Mouse (Mus musculus) gastrocnemius, postnatal 25 days (tissue): Measurements from ENCODE around the gene Rnf41. TPM values are rescaled to one million over a fixed set of nuclear protein-coding genes. Genes with fewer than 3 reads are reported as not detected.

Experiments
- DNase-seq: peaks from one replicate; pipeline ENCODE4 v3.0.0; 2022
- total RNA-seq, 2 experiments: library from RNA; stranded (reverse); gene quantifications; 1 replicate in 1 of 2; 2 replicates in 1 of 2; pipeline ENCODE4 v1.2.3; 2021

Rnf41 gene
- total RNA-seq, 2 experiments from 2014 or later: 10.7 to 11.5 TPM

DNA sequence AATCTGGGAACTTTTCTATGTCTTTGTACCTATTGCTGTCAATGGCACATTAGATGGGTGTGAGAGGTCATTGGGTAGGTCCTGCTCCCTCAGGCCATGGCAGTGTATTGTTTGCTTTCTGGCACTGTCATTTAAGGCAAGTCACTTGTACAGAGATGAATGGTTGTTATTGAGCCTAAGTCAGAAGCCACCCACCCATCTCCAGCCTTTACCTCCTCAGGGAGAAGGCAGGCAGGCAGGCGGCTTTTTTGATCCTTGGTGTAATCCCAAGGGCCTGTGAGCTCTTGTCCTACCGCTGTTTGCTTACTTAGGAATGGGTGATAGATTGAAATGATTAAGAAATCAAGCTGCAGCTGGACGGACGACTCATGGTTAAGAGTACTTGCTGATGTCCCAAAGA, 18.0 kb downstream of the Rnf41 start:
- DNase-seq: no peak

DNA sequence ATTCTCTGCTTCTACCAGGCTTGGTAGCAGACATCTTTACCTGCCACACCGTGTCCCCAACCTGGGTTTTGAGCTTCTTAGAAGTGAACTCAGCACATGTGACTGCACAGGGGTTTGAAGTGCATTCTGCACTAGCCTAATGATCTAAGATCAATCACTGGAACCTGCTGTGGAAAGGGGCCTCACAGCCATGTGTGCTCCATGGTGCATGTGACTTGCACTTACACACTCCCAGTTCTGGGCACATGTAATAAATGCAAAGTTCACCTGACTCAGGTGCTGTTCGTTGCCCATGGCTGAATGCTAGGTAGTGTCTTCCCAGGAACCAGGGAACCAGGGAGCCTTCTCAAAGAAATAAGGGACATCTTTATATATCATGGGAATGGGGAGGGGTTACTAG, 22.0 kb downstream of the Rnf41 start:
- DNase-seq: no peak

DNA sequence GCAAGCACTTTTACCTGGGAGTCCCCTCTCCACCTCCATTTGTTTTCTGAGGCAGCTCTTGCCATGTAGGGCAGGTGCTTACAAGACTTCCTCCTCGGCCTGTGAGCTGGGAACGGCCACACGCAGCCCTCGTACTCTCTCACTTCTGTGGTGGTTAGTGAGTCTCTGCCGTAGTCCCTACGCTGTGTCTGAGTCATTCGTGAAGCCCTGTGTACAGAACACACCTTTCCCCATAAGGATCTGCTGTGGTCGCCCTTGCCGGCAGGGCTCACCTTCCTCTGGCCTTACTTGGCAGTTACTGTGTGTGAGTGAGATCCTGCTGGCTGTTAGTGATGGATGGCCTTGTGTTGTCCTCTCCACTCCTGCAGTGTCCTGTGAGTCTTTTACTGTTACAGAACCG, 23.2 kb downstream of the Rnf41 start:
- DNase-seq: no peak

DNA sequence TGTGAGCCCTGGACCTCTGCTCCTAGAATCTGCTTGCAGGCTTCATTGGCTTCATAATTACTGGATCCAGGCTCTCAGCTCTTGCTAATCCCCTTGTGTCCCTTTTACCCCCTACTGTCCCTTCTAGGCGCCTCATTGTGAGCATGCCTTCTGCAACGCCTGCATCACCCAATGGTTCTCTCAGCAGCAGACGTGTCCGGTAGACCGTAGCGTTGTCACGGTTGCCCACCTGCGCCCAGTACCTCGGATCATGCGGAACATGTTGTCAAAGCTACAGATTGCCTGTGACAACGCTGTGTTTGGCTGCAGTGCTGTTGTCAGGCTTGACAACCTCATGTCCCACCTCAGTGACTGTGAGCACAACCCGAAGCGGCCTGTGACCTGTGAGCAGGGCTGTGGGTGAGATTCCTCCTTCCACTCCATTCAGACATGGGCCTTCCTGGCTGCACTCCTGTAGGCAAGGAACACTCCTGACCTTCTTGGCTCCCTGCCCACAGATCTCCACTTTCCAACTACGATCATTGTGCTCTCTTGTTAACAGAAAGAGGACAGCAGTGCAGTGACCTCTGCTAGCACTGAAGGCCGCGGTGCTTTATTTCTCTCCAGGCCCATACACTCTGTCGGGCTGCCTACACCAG, 23.8 kb downstream of the Rnf41 start:
- no peak for DNase-seq

DNA sequence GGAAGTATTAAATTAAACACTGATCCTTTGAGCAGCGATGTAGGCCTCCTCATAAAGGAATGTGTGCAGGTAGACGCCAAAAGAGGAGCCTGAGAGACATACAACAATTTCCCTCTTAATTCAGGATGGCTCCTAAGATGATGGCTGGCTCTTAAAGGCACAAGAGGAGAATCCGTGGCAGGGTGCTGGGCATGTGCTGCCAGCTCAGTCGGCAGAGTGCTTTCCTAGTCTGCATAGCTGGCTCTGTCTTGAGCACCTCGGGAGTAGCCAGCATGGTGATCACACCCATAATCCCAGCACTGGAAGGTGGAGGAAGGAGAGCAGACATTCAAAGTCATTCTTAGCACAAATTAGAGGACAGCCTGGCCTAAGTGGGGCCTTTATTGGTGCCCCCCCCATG, 24.4 kb downstream of the Rnf41 start:
- no peak for DNase-seq

DNA sequence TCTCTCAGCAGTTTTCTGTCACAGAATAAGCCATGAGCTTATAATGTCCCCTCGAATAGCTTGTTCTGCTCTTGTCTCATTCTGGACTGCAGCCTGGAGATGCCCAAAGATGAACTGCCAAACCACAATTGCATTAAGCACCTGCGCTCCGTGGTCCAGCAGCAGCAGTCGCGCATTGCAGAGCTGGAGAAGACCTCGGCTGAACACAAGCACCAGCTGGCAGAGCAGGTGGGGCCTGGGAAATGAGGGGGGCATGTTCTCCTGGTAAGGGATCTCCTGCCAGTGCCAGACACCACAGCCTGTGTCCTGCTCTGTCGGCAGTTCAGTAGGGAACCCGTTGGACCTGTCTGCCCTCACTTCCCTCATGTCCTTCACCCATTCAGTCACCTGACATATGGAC, 24.9 kb downstream of the Rnf41 start:
- no peak for DNase-seq

DNA sequence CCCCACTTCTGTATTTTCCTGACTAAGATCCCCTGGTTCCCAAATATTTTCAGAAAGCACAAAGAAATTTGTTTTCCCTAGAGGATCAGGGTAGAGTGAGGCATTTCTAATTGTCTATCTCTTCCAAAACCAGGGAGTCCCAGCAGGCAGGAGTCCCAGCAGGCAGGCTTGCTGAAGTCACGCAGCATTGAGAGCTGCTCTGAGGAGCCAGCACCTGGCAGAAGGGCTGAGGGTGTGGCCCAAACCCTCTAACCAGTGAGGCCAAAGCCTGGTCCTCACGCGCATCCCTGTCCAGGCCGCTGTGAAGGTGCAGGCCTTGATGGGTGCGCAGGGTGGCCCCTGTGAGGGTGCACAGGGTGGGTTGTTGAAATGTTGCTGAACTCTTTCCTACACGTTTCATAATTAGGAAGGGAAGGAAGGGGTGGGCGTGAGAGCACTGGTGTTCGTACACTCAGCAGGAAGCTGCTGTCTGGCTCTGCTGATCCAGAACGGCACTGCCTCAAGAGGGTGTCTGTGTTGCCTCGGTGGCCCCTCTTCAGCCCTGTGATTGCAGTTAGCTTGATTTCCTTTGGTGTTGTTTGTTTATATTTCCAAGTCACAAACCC, 27.3 kb downstream of the Rnf41 start:
- DNase-seq: no peak

DNA sequence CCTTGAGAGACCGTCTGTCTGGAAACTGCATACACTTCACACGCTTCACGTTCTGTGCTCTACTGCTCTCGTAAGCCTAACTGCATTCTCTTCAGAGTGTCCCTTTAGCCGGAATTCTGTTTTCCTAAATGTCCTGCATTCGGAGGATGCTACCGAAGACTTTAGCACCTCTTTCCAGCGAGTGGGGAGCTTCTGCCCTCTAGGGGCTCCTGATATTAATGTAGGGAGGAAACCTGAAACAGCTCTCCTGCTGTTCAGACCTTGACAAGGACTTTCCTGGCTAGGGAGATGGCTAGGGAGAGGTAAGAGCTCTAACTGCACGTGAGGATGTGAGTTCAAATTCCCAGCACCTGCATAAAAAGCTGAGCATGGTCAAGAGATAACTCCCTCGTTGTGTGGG, 28.9 kb downstream of the Rnf41 start:
- DNase-seq: no peak

DNA sequence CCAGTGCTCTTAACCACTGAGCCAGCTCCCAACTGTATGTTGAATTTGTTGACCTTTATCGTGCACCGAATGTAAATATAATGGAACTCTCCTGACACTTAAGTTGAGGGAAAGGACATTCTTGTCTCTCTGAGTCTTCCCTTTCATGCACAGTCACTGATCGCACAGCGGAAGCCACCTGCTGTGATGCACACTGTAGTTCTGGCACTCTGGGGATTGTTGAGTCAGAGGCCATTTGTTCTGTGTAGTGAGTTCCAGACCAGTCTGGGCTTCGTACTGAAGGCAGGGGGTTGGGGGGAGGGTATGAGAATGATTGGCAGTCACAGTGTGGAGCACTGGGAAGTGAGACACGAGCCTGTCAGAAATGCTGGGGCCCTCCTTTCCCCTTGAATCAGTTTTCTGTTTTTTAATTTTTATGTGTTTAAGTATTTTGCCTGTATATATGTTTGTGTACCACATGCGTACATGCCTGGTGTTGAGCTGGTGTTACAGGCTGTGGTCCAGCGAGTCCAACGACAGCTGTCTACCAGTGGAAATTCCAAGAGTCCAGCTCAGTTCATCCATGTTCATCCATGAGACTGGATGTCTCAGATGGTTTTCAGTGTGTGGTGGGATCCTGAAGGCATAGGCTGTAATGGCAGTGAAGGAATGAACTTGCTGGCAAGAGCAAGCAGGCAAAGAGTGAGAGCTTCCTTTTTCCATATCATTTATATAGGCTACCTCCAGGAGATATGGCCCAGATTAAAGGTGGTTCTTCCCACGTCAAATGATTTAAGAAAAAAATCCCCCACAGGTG, 30.1 kb downstream of the Rnf41 start:
- DNase-seq: no peak

DNA sequence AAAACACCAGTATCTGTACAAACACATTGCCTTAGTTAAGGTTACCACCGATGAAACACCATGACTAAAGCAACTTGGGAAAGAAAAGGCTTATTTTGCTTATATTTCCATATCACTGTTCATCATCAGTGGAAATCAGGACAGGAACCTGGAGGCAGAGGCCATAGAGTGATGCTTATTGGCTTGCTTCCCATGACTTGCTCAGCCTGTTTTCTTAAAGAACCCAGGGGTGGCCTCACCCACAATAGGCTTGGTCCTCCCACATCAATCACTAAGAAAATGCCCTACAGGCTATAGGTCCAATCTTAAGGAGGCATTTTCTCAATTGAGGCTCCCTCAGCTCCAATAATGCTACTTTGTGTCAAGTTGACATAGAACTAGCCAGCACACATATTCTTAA, 31.3 kb downstream of the Rnf41 start:
- no peak for DNase-seq

DNA sequence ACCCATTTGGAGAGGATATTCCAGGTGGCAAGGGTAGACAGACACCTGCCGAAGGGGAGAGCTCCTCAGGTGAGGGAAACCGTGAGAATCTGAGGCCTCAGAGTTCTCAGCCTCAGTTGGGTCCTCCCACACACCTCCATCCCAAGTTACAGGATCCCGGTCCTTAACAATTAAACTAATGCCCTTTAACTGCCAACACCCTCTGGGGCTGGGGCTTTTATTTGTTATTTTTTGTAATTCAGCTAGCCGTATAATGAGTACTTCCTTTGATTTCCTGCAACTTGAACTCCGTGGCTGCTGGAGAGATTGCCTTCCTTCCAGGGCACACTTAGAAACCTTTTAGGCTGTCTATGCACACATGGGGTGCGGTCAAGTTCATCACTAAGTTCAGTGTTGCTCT, 32.9 kb downstream of the Rnf41 start:
- DNase-seq: no peak

DNA sequence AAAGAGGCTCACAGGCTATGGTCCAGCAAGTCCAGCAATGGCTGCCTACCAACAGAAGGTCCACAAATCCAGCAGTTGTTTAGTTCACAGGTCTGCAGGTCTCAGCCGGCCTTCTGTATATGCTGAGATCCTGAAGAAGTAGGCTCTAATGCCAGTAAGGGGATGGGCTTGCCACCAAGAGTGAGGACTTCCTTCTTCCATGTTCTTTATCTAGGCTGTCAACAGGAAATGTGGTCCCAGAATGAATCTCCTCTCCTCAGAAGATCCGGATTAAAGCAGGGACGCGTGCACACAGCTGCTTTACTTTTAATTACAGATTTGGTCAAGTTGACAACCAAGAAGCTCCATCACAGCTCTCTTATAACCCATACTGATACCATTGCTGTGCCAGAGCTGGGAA, 34.0 kb downstream of the Rnf41 start:
- no peak for DNase-seq

DNA sequence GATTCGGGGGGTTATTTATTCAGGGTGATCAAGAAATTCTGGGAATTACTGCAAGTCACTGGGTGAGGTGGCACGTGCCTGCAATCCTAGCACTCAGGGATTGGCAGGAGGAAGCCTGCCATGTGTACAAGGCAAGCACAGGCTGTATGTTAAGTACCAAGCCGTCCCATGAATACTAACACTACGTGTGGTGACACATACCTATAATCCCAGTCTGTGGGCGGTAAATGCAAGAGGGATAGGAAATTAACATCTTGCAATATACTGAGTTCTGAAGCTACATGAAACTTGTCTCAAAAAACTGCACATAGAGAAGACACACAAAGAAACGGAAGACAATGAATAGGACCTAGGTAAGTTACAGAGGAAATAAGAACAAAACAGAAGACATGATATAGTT, 39.6 kb downstream of the Rnf41 start:
- DNase-seq: no peak

DNA sequence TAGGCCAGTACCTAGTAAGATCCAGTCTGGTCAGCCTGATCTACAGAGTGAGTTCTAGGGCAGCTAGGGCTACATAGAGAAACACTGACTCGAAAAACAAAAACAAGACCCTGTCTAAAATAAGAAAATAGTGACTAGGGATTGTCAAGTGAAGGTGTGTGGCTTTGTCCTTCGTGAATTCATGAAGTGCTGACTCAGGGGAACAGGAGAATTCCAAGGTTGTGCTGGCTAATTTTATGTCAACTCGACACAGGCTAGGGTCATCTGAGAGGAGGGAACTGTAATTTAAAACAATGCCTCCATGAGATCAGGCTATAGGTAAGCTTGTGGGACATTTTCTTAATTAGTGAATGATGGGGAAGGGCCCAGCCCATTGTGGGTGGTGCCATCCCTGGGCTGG, 43.0 kb downstream of the Rnf41 start:
- DNase-seq: no peak

DNA sequence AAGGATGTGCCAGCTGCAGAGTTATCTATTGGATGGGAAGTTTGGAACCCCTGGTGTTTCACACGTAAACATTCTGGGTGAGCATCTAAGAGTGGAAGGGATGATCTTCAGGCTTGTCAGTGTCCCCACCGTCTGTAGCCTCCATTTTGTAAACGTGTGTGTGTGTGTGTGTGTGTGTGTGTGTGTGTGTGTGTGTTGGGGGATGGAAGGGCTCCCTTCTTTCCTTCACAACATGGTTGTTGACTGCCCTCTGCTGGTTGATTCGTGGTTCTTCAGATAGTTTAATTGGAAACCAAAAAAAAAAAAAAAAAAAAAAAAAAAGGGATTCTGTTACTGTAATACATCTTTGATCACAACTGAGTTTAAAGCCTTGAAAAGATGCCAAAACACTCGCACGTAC, 43.8 kb downstream of the Rnf41 start:
- DNase-seq: peak; percentile 63

DNA sequence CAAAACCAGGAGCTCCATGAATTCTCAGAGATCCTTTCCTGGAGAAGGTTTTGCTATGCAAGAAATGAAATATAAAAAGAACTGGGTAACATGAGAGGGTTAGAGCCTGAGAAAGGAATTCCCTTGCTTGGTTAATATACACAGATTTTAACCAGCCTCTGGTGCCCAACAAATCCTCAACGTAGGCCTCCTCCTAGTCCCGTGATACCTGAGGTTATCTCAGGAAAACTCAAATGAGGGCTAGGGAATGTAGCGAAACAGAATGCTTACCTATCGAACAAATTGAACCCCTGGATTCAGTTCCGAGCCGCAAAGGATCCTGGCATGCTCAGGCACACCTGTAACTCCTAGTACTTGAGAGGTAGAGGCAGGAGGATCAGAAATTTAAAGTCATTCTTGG, 46.2 kb downstream of the Rnf41 start:
- no peak for DNase-seq

DNA sequence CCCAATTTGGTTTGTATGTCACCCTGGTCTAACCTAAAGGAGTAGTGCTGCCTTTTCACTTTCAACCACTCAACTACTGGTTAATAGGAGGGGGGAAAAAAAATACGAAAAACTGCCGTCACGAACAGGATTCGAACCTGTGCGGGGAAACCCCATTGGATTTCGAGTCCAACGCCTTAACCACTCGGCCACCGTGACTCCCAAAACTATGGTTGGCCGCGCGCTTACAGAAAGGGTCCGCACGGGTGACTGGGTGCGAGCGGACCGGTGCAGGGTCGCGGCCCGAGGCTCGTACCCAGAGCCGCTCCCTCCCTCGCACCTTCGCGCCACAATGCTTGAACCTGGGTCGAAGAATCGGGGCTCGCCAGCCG, 46.9 kb downstream of the Rnf41 start:
- DNase-seq: peak; percentile 80

DNA sequence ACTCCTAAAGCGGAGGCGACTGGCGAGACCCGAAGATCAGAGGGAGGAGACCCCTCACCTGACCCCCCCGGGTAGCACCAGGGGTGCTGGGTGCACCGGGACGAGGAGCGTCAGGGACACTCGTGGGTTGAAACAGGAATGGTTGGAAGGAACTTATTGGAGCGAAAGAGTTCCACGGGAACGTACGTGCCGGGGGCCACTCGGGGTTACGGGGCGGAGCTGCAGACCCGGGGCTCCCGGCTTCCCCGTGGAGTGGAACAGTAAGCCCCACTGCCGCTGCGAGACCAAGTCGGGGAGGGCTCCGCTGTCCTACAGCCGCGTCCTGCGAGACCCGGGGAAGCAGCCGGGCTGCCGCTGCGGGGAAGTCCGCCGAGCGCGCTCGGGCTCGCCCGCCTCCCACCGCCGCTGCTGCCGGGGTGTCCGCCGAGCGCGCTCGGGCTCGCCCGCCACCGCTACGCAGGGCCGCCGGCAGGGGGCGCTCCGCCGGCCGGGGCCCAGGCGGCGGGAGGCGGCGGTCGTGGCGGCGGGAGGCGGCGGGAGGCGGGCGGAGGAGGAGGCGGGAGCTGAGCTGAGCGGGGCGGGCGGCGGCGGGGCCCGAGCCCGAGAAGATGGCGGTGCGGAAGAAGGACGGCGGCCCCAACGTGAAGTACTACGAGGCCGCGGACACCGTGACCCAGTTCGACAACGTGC, 47.4 kb downstream of the Rnf41 start, which contains the start of gene Smarcc2:
TSS of gene Smarcc2 (plus strand) at position 530 of the 690 bp plus-strand sequence.
- peak; percentile 88 for DNase-seq

DNA sequence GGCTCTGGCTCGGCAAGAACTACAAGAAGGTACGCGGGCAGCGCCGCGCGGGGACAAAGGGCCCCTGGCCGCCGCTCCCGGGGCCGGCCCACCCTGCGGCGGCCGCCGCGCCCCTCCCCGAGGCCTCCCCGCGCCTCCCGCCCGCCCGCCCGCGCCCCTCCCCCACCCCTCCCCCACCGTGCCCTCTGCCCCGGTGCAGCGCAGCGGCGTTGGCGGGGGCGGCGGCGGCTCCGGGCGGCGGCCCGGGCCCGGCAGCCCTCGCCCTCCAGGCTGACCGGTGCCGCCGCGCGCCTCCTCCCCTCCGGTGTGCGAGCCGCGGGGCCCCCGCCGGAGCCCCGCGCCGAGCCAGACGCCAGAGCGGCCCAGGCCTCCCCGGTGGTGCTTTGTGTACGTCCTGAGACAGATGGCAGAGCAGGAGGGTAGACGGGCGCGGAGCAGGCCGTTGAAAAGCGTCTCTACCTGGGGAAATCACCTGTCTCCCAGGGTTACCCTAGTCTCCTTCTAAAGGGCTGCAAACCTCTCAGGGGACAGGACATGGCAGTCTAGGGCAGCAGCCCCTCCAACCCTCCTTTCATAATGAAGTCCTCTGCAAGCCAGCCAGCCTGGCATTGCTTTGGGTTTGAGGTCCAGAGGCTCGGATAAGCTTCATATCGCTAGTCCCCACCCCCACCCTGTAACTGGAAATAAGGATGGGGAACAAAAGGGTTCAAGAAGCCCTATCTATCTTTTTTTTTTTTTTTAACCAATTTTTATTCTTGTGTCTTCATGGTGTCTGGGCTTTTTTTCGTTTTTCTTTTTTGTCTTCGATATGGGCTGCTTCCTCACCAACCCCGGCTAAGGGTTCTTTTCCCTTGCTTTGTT, 48.2 kb downstream of the Rnf41 start:
- DNase-seq: peak; percentile 33

DNA sequence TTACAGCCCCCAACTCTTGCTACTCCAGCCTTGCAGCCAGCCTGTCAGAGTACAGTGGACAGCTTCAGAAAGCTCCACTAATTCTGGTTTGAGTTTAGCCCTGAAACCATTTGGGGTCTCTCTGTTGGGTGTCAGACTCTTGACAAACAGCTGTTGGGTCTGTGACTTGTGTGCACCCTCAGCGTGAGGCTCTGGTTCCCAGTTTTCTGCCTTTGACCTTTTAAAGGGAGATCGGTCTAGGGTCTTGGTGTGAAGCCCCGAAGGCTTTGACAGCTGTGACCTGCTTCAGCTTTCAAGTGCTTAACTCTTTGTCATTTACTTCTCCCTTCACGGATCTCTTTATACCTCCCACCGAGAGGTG, 48.8 kb downstream of the Rnf41 start:
- DNase-seq: no peak

DNA sequence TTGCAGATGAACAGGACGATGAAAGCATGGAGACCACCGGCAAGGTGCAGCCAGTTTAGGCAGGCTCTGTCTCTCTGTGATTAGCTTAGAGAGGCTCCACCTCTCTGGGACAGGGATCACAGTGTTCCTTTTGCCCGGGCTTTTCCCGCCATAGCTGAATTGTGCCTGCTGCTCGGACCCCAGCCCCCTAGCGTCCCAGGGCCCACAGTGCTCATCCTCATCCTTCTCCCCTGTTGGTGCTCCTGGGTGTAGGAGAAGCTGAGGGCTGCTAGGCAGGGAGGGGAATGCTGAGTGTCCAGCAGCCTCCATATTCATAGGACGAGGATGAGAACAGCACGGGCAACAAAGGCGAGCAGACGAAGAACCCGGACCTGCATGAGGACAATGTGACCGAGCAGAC, 62.9 kb downstream of the Rnf41 start:
- no peak for DNase-seq

DNA sequence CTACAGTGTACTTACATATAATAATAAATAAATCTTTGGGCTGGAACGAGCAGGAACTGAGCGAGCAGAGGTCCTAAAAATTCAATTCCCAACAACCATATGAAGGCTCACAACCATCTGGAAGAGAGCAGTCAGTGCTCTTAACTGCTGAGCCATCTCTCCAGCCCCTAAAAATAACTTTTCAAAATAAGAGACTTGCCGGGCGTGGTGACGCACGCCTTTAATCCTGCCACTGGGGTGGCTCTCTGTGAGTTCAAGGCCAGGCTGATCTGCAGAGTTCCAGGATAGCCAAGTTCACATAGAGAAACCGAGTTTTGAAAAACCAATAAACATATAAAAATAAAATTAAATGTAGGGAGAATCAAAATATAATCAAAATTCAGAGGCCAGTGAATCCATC, 74.9 kb downstream of the Rnf41 start:
- no peak for DNase-seq
